Mouse (Mus musculus) erythroblast, embryonic 14.5 days (primary cell): ENCODE results near the gene Micu2. TPM values are rescaled to one million over a fixed set of nuclear protein-coding genes. Genes with fewer than 3 reads are reported as not detected.
"Not testable (repeated sequence)": the region's sequence is repeated elsewhere in the genome, so short reads cannot be mapped to it uniquely, and the experiment has no call there.

Experiments used
- H3K27me3 ChIP-seq: 2 replicates; pipeline ENCODE4 v1.6.1; 2012; ENCODE audit warnings: inconsistent platforms; ENCODE audit not compliant: control insufficient read depth
- H3K36me3 ChIP-seq: 2 replicates; pipeline ENCODE4 v1.6.1; 2012; ENCODE audit warnings: mild to moderate bottlenecking, inconsistent platforms; ENCODE audit not compliant: control insufficient read depth
- H3K4me1 ChIP-seq: 2 replicates; pipeline ENCODE4 v1.6.1; 2012; ENCODE audit warnings: inconsistent platforms; ENCODE audit not compliant: control insufficient read depth
- H3K4me3 ChIP-seq: replicated peaks from 2 replicates; pipeline ENCODE3; 2012; ENCODE audit warnings: moderate library complexity, mild to moderate bottlenecking, inconsistent platforms
- H3K9me3 ChIP-seq: 2 replicates; pipeline ENCODE4 v1.6.1; 2012; ENCODE audit warnings: low read length, inconsistent platforms, mixed read lengths; ENCODE audit not compliant: control insufficient read depth
- GATA1 ChIP-seq: IDR thresholded peaks from 2 replicates; pipeline ENCODE4 v1.6.1; 2012; ENCODE audit warnings: low read length, inconsistent platforms, mixed read lengths
- TAL1 ChIP-seq: IDR thresholded peaks from 3 replicates; pipeline ENCODE4 v1.6.1; 2012; ENCODE audit warnings: low read length, inconsistent platforms, mixed read lengths
- polyA plus RNA-seq: library from polyadenylated mRNA; stranded (reverse); fragments of >175 nt; gene quantifications from 2 replicates; pipeline ENCODE4 v1.2.3, GENCODE M21; 2012

The Micu2 gene
- polyA plus RNA-seq, 1 experiment = 5.8 TPM

DNA sequence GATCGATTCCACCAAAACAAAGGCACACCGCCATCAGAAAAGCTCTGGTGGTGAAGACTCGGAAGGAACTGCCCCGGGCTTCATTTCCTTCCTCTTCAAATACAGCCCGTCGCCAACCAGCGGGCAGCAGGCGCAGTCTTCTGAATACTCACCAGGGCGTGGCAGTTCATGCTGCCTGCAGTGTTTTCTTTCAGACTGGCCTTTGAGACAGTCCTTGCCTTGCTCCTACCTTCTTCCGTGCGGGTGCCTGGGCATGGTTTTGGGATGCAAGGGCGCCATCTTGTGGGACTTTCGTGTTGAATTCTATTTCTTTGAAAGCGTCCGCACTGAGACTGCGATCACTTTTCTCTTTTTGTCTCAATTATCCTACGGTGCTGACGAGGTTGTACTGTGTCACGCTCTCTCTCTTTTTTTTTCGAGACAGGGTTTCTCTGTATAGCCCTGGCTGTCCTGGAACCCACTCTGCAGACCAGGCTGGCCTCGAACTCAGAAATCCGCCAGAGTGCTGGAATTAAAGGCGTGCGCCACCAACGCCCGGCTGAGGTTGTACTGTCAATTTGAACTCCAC lies 88.5 kb downstream of the Micu2 start:
- H3K36me3 ChIP-seq = no peaks in the 10 kb centered on the region
- no peaks in the 10 kb centered on the region for H3K27me3 ChIP-seq
- H3K4me1 ChIP-seq = peaks cover 19% of the 10 kb centered on the region
- peak overlapping the region; percentile 49 for H3K4me3 ChIP-seq
- TF ChIP-seq TAL1 = no peak
- no peak for TF ChIP-seq GATA1
- H3K9me3 ChIP-seq = no peaks in the 10 kb centered on the region

DNA sequence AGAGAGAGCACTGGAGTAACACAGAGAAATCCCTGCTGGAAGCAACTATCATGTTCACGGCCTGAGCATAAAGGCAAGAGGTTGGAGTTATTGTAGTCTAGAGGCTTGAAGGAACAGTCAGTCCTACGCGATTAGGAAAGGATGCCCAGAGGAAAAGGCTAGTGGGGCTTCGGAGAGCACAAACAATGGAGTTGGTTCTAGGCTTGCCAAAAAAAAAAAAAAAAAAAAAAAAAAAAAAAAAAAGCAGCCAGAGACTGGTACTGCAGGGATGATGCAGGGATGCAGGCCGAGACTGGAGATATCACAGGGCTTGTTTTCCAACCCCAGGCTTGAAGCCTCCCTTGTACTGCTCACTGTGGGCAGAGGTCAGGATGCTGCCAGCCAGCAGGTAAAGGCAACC lies 89.8 kb downstream of the Micu2 start:
- H3K4me1 ChIP-seq = peaks cover 19% of the 10 kb centered on the region
- TF ChIP-seq GATA1 = no peak
- TF ChIP-seq TAL1 = no peak
- no peak overlapping the region for H3K4me3 ChIP-seq
- H3K27me3 ChIP-seq = no peaks in the 10 kb centered on the region
- H3K9me3 ChIP-seq = no peaks in the 10 kb centered on the region
- no peaks in the 10 kb centered on the region for H3K36me3 ChIP-seq

DNA sequence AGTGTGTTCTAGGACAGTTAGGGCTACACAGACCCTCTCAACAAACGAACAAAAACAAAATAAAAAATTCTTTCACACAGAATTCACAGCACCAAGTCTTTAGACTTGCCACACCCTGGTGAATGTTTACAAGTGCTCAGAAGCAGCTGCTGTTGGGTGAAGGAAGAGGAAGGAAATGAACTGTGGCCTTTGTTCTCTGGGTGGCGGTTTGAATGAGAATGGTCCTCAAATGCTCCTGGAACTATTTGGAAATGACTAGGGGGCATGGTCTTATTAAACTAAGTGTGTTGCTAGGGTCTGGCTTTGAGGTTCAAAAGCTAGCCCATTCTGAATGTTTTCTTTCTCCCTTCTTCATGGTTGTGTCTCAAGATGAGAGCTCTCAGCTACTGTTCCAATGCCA lies 90.6 kb downstream of the Micu2 start:
- no peak overlapping the region for H3K4me3 ChIP-seq
- no peak for TF ChIP-seq TAL1
- no peak for TF ChIP-seq GATA1
- no peaks in the 10 kb centered on the region for H3K27me3 ChIP-seq
- H3K4me1 ChIP-seq = peaks cover 19% of the 10 kb centered on the region
- H3K9me3 ChIP-seq = no peaks in the 10 kb centered on the region
- no peaks in the 10 kb centered on the region for H3K36me3 ChIP-seq

DNA sequence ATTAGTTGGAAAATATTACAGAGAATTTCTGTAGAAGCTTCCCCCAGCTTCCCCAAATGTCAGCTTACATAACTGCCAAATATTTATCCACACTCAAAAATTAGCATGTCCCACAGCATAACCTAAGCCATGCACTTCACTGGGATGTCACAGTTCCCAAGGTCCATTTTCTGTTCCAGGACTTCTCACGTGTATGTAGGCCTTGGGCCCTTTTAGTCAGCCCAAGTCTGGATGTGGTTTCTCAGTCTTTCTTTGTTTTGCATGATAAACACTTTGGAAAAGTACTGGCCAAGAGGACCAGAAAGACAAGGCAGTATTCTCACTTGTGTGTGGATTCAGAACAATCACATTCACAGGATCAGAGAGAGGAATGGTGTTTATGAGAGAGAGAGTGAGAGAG lies 97.1 kb downstream of the Micu2 start:
- Histone ChIP-seq H3K4me1 (no peaks in the 10 kb centered on the region), H3K27me3 (no peaks in the 10 kb centered on the region), H3K9me3 (no peaks in the 10 kb centered on the region), H3K36me3 (no peaks in the 10 kb centered on the region), H3K4me3 (no peak overlapping the region)
- no peak for TF ChIP-seq TAL1

DNA sequence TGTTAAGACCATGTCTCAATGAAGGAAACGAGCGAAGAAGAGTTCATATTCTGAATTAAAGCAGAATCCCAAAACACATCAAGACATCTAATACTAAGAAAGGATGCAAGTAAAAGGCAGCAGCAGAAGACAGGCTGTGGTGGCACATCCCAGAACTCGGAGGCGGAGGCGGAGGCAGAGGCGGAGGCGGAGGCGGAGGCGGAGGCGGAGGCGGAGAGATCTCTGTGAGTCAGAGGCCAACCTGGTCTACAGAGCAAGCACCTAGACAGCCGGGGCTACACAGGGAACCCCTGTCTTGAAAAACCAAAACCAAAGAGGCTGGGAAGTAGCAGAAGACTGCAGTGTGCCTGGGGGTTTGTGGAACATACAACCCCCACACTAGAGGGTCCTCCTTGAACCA lies 102.2 kb downstream of the Micu2 start:
- H3K36me3 ChIP-seq = no peaks in the 10 kb centered on the region
- TF ChIP-seq GATA1 (no peak), TAL1 (no peak)
- H3K9me3 ChIP-seq = peaks cover 2% of the 10 kb centered on the region; the same call in 1 of the 2 replicates
- no peak overlapping the region for H3K4me3 ChIP-seq
- no peaks in the 10 kb centered on the region for H3K27me3 ChIP-seq
- H3K4me1 ChIP-seq = peaks cover 6% of the 10 kb centered on the region

DNA sequence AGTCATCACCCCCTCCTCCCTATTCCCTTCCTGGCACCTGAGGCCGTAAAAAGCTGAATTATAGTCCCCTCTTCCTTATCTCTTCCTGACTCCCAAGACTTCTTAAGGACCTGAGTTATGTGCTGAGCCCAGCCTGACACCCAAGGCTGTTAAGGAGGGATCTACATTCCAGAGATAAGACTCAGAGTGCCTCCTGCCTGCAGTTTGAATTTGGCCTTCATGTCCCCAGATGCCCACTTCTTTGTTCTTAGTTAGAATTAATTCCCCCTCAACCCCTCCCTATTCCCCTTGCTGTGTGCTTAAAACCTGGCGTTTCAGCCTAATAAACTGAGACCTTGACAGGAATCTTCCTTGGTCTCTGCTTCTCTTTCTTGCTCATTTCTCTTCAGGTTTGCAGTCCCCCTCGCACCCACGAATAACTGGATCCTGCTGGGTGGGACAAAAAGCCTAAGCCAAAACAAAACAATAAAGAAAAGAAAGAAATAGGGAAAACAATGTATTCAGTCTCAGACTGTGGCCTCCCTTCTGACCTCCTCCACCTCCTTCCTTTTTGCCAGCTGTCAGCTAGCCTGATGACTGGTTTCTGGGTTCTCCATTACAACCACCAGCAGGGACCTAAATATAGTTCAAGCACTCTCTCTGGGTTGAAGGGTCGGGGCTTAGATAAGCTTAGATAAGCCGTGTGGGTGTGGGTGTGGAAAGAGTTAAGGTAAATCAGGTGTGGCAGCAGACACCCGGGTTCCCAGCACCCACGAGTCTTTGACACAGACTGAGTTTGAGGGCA lies 102.8 kb downstream of the Micu2 start:
- not testable (repeated sequence) for H3K4me1 ChIP-seq, H3K36me3 ChIP-seq, H3K4me3 ChIP-seq, H3K27me3 ChIP-seq, H3K9me3 ChIP-seq

DNA sequence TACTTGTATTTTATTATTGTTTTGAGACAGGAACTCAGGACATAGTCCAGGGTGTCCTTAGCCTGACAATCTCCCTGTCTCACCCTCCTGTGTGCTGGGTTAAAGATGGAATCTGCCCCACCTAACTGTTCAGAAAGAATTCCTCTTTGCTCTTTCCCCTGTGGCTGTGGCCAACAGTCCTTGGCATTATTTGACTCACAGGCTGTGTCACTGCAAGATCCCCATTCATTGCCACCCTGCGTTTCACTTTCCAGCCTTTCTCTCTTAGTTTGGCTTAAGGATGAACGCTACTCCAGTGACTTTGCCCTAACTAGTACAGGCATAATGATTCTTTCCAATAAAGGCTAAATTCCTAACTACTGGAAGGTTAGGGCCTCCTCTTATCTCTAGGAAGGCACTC lies 104.7 kb downstream of the Micu2 start:
- peaks cover 4% of the 10 kb centered on the region for H3K9me3 ChIP-seq
- no peaks in the 10 kb centered on the region for H3K36me3 ChIP-seq
- no peak overlapping the region for H3K4me3 ChIP-seq
- peaks cover 18% of the 10 kb centered on the region for H3K4me1 ChIP-seq
- H3K27me3 ChIP-seq = no peaks in the 10 kb centered on the region
- TF ChIP-seq TAL1 (no peak), GATA1 (no peak)

DNA sequence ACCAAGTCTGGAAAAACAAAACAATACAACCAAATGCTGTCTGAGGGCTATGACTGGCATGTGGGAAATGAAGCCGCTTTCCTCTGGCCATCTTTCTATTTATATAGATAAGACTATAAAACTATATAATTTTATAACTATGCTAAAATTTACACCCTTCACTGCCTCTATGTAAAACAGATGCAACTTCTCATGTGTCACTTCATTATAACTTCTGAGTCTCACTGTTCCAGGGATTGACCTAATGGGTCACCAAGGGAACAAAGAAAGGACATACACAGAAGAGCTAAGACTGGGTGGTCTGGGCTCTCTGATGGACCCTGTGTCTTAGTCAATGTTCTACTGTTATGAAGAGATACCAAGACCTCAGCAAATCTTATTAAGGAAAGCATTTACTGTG lies 106.1 kb downstream of the Micu2 start:
- Histone ChIP-seq H3K9me3 (peaks cover 4% of the 10 kb centered on the region), H3K4me3 (no peak overlapping the region), H3K36me3 (no peaks in the 10 kb centered on the region), H3K27me3 (no peaks in the 10 kb centered on the region), H3K4me1 (peaks cover 21% of the 10 kb centered on the region)
- TF ChIP-seq GATA1 (no peak), TAL1 (no peak)

DNA sequence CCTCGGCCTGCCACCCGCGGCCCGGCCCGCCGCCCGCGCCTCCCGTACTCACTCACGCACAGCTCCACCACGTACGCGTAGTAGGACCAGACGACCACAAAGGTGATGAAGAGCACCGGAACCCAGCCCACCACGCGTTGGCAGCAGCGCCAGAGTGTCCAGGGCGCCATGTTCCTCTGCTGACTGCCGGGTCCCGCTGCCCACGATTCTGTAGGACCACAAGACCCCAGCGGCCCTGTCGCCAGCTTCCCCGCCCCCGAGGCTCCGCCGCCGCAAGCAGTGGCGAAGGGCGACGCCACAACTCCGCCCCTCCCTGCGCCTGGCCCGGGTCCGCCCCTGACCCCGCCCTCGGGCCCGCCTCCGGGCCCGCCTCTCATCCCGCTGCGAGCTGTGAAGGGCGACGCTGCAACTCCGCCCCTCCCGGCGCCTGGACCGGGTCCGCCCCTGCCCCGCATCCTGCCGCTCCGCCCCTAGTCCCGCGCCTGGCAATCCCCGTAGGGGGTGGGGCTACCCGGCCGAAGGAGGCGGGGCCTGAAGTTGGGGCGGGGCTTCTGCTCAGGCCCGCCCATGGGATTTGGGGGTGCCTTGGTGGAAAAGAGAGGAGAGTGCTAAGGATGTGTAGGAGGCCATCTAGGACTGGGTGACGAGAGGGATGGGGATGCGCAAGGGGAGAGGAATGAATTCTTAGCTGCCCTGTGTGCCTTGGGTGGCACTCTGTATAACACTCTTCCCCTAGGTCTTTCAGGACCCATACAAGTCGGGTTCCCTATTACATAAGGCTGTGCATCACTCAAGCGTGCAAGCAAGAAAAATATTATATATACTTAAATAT lies 108.8 kb downstream of the Micu2 start, which contains the start of gene Zdhhc20:
TSS of gene Zdhhc20 (minus strand) at position 266 of the 832 bp plus-strand sequence.
- Histone ChIP-seq H3K4me1 (peaks cover 20% of the 10 kb centered on the region), H3K9me3 (peaks cover 4% of the 10 kb centered on the region), H3K36me3 (no peaks in the 10 kb centered on the region), H3K4me3 (peak within 1 kb of the TSS; percentile 93), H3K27me3 (no peaks in the 10 kb centered on the region)
- TF ChIP-seq TAL1 = no peak
